Mouse (Mus musculus) intestine, embryonic 15.5 days (tissue): ENCODE measurements around the gene Fkbp8. TPM values are rescaled to one million over a fixed set of nuclear protein-coding genes. Genes with fewer than 3 reads are reported as not detected.

Experiments used
- ATAC-seq: fragments of 200-750 bp; cut with Nextera tagmentation; 2 replicates; pipeline ENCODE4 v1.8.0; 2017; ENCODE audit warnings: moderate TSS enrichment, moderate library complexity
- H3K27ac ChIP-seq: fragments of 300-500 bp; sonication (generic); 2 replicates; pipeline ENCODE4 v1.5.1; 2015; ENCODE audit warnings: mild to moderate bottlenecking, inconsistent platforms
- H3K27me3 ChIP-seq: fragments of 300-500 bp; sonication (generic); replicated peaks from 2 replicates; pipeline ENCODE4 v1.6.1; 2015; ENCODE audit warnings: inconsistent platforms
- H3K36me3 ChIP-seq: fragments of 300-500 bp; sonication (generic); 2 replicates; pipeline ENCODE4 v1.6.1; 2015; ENCODE audit warnings: inconsistent platforms
- H3K4me1 ChIP-seq: fragments of 300-500 bp; sonication (generic); replicated peaks from 2 replicates; pipeline ENCODE4 v1.6.1; 2015; ENCODE audit warnings: inconsistent platforms
- H3K4me2 ChIP-seq: fragments of 300-500 bp; sonication (generic); replicated peaks from 2 replicates; pipeline ENCODE4 v1.6.1; 2015; ENCODE audit warnings: mild to moderate bottlenecking, inconsistent platforms
- H3K4me3 ChIP-seq: fragments of 300-500 bp; sonication (generic); replicated peaks from 2 replicates; pipeline ENCODE4 v1.5.1; 2015; ENCODE audit warnings: inconsistent platforms
- H3K9ac ChIP-seq: fragments of 300-500 bp; sonication (generic); 2 replicates; pipeline ENCODE4 v1.6.1; 2015; ENCODE audit warnings: inconsistent platforms
- H3K9me3 ChIP-seq: fragments of 300-500 bp; sonication (generic); 2 replicates; pipeline ENCODE4 v1.6.1; 2016; ENCODE audit warnings: inconsistent platforms
- WGBS: fragments of 180-500 bp; shearing (Covaris S2); methylation state at CpG from one replicate; pipeline ENCODE4 v1.1.7; 2015; 5-methylcytosine and 5-hydroxymethylcytosine counted together
- polyA plus RNA-seq: library from polyadenylated mRNA; unstranded; fragments of >200 nt; fragmentation: Nextera tagmentation; extraction: Ambion mirVana; gene quantifications from 2 replicates; pipeline ENCODE4 v1.2.1, GENCODE M21; 2015

Fkbp8 gene
- polyA plus RNA-seq, 1 experiment from 2014 or later: 277 TPM

- peak overlapping the region; percentile 97 for H3K4me2 ChIP-seq
- peaks cover 16% of the 10 kb centered on the region for H3K36me3 ChIP-seq
- peak overlapping the region; percentile 87 for H3K9ac ChIP-seq
- H3K9me3 ChIP-seq: no peaks in the 10 kb centered on the region
- no peaks in the 10 kb centered on the region for H3K27me3 ChIP-seq
- peaks cover 25% of the 10 kb centered on the region for H3K4me1 ChIP-seq
- H3K27ac ChIP-seq: peak overlapping the region; percentile 90
- peak overlapping the region; percentile 79 for H3K4me3 ChIP-seq
- ATAC-seq: peak; percentile 80
- under 1% methylated on average over 32 of the region's 32 CpGs for WGBS
These were observed 11.1 kb downstream of the Fkbp8 start for GRCm38 (mm10) chr8:70538633-70539076.

DNA sequence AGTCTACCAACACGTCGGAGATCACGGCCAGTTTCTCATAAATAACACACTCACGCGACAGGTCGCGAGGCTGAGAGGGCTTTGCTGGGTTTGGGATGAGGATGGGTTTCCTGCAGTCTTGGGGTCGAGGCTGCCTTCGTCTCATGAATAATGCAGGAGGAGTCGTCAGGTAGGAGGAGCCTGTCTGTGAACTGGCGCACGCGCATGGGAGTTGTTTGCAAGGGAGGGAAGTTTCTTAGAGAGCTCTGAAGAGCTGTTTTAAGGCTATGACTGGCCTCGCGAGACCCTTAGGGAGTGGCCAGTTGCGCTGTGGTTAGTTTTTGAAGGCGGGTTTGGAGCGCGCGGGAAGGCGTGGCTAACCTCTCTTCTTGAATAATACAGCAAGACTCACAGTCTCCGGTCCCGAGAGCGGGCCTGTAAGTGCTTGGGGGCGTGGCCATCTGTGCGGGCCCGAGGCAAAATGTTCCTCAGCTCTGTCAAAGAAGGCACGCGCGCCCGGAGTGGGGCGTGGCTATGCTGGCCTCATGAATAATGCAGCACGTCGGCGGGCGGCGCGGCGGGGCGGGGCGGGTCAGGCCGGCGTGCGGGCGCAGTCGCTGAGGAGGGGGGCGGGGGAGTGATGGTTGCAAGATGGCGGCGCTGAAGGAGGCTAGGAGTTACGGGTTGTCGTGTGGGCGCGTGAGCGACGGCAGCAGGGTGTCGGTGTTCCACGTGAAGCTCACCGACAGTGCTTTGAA is 11.7 kb downstream of the Fkbp8 start, which contains the start of gene Ell:
Gene Ell, plus strand, starts transcription at position 381 of the 737 bp plus-strand sequence.
- H3K4me2 ChIP-seq: peak within 1 kb of the TSS; percentile 97
- peaks cover 13% of the 10 kb centered on the region; the same call in 1 of the 2 replicates for H3K36me3 ChIP-seq
- H3K27me3 ChIP-seq: no peaks in the 10 kb centered on the region
- ATAC-seq: peak; percentile 93
- H3K27ac ChIP-seq: peak within 1 kb of the TSS; percentile 90
- peak within 1 kb of the TSS; percentile 79 for H3K4me3 ChIP-seq
- no peaks in the 10 kb centered on the region for H3K9me3 ChIP-seq
- peaks cover 30% of the 10 kb centered on the region for H3K4me1 ChIP-seq
- peak within 1 kb of the TSS; percentile 87 for H3K9ac ChIP-seq
- under 1% methylated on average over 58 of the region's 58 CpGs for whole genome bisulfite sequencing

DNA sequence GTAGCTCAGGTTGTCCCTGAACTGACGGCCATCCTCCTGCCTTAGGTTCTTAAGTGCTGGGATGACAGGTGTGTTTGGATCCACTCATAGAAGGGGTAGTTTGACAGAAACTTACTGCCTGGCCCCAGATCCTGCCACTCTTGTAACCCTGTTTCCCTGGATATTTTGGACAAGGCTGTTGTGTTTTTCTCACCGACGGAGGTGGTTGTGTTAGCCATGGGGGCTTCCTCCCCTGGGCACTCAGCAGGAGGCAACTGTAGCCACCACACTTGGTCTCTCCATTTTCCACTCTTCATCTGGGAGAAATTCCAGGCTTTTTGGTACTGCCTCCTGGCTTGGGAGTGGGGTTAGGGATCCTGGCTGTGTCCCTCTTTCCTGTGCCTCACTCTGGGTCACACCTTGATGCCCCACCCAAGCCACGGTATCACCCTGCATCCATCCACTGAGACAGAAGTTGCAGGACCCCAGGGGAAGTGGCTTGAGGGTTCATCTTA is 12.5 kb downstream of the Fkbp8 start:
- peaks cover 32% of the 10 kb centered on the region for H3K4me1 ChIP-seq
- no peak for ATAC-seq
- peak overlapping the region; percentile 87 for H3K9ac ChIP-seq
- H3K4me2 ChIP-seq: peak overlapping the region; percentile 97
- H3K36me3 ChIP-seq: 0 out of 2 replicates have a peak, but pooled peaks cover 5% of the 10 kb centered on the region
- H3K9me3 ChIP-seq: no peaks in the 10 kb centered on the region
- peak overlapping the region; percentile 79 for H3K4me3 ChIP-seq
- peak overlapping the region; percentile 90 for H3K27ac ChIP-seq
- H3K27me3 ChIP-seq: no peaks in the 10 kb centered on the region
- 10% methylated on average over 4 of the region's 4 CpGs for WGBS

DNA sequence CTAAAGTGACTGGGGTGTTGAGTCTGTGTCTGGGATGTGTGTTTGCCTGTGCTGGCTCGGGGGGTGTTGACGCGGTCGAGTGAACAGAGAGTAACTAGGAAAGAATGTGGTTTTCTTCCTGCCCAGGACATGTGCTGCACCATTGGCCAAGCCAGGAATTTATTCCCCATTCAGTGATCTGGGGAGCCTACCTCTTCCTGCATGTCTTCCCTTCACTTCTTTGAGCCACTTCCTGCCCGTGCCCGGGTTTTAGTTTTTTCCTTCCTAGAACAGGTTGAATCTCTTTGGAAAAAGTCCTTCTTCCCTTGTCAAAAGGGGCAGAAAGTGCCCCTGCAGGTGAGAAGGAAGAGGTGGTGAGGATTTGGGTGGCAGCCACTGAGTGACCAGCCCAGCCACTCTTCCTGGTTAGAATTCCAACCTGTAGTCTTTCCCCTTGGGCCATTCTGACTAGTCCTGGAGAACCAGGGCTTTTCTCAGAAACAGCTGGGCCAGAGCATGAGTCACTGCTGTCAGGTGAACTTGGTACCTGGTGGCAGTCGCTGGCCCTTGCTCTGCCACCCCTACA is 13.1 kb downstream of the Fkbp8 start:
- H3K4me3 ChIP-seq: peak overlapping the region; percentile 79
- H3K27me3 ChIP-seq: no peaks in the 10 kb centered on the region
- 0 out of 2 replicates have a peak, but pooled peaks cover 3% of the 10 kb centered on the region for H3K36me3 ChIP-seq
- peak overlapping the region; percentile 97 for H3K4me2 ChIP-seq
- WGBS: 35% methylated on average over 7 of the region's 7 CpGs
- peak overlapping the region; percentile 87 for H3K9ac ChIP-seq
- peaks cover 32% of the 10 kb centered on the region for H3K4me1 ChIP-seq
- no peak for ATAC-seq
- H3K9me3 ChIP-seq: no peaks in the 10 kb centered on the region
- peak overlapping the region; percentile 54 for H3K27ac ChIP-seq

DNA sequence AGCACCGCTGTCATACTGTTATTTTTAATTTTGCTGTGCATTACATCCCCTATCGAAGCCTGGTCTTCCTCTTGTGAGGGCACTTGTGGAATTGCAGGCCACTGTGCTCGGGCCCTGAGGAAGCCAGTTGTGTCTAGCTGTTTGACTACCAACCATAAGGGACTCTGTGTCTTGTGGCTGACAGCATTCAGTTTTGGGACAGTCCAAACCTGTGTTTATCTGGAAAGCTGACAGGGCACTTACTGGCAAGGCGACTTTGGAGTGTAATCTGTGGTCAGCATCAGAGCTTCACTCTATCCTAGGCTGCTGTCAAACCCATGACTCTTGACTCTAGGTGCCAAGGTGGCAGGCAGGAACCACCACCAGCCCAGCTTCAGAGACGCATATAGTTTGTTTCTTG is 13.6 kb downstream of the Fkbp8 start:
- H3K4me1 ChIP-seq: peaks cover 32% of the 10 kb centered on the region
- H3K4me2 ChIP-seq: peak overlapping the region; percentile 97
- no peak overlapping the region for H3K27ac ChIP-seq
- H3K27me3 ChIP-seq: no peaks in the 10 kb centered on the region
- ATAC-seq: no peak
- peak overlapping the region; percentile 79 for H3K4me3 ChIP-seq
- no peak overlapping the region; the same call in 1 of the 2 replicates for H3K9ac ChIP-seq
- 76% methylated on average over 5 of the region's 5 CpGs for WGBS
- no peaks in the 10 kb centered on the region for H3K9me3 ChIP-seq
- no peaks in the 10 kb centered on the region for H3K36me3 ChIP-seq

DNA sequence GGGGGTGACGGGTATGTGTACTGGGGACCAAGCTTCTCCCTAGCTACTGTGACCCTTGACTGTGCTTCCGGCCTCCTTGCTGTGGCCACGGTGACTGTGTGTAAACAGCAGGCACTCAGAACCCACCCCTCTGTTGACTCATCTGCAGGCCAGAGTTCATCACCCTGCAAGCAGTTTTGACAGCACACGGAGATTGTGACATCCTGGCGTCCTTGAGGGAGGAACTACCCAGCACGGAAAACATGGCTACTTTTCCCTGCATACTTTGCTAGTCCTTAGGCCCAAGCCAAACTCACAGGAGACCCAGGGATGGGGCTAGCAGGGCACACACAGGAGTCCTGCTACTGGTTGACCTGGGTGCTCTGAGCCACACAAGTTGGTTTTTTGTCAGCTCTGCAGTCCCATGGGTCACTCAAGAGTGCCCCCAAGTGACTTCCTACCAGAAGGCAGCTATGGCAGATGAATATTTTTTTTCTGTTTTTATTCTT is 16.7 kb downstream of the Fkbp8 start:
- Histone ChIP-seq H3K27me3 (no peaks in the 10 kb centered on the region), H3K36me3 (no peaks in the 10 kb centered on the region), H3K4me2 (no peak overlapping the region; the same call in 1 of the 2 replicates), H3K9me3 (no peaks in the 10 kb centered on the region), H3K27ac (peak overlapping the region; percentile 14; the same call in 1 of the 2 replicates), H3K4me3 (no peak overlapping the region), H3K9ac (no peak overlapping the region), H3K4me1 (peaks cover 34% of the 10 kb centered on the region)
- no peak for ATAC-seq
- 34% methylated on average over 6 of the region's 6 CpGs for WGBS

- 82% methylated on average over 4 of the region's 4 CpGs for WGBS
- Histone ChIP-seq H3K27ac (no peak overlapping the region), H3K4me1 (peaks cover 21% of the 10 kb centered on the region), H3K27me3 (no peaks in the 10 kb centered on the region), H3K4me3 (no peak overlapping the region), H3K36me3 (no peaks in the 10 kb centered on the region), H3K9ac (no peak overlapping the region), H3K9me3 (no peaks in the 10 kb centered on the region), H3K4me2 (no peak overlapping the region)
- no peak for ATAC-seq
These were observed 18.9 kb downstream of the Fkbp8 start for GRCm38 (mm10) chr8:70546412-70546811.

- H3K4me3 ChIP-seq: no peak overlapping the region
These were observed 20.2 kb downstream of the Fkbp8 start for GRCm38 (mm10) chr8:70547762-70548161.

GRCm38 (mm10) chr8:70549412-70550184 is 22.1 kb downstream of the Fkbp8 start:
- no peaks in the 10 kb centered on the region for H3K36me3 ChIP-seq
- H3K4me2 ChIP-seq: no peak overlapping the region
- no peak overlapping the region for H3K9ac ChIP-seq
- H3K27ac ChIP-seq: no peak overlapping the region
- peaks cover 27% of the 10 kb centered on the region for H3K4me1 ChIP-seq
- no peaks in the 10 kb centered on the region for H3K27me3 ChIP-seq
- WGBS: 90% methylated on average over 10 of the region's 10 CpGs
- no peak overlapping the region for H3K4me3 ChIP-seq
- H3K9me3 ChIP-seq: no peaks in the 10 kb centered on the region
- ATAC-seq: no peak

More at GRCm38 (mm10) chr8:70547762-70548161, 20.2 kb downstream of the Fkbp8 start:
- ATAC-seq: no peak
- 87% methylated on average over 6 of the region's 6 CpGs for WGBS
- no peak overlapping the region for H3K27ac ChIP-seq
- H3K4me1 ChIP-seq: peaks cover 21% of the 10 kb centered on the region
- H3K9ac ChIP-seq: no peak overlapping the region
- H3K4me2 ChIP-seq: no peak overlapping the region
- no peaks in the 10 kb centered on the region for H3K36me3 ChIP-seq
- H3K9me3 ChIP-seq: no peaks in the 10 kb centered on the region
- no peaks in the 10 kb centered on the region for H3K27me3 ChIP-seq

DNA sequence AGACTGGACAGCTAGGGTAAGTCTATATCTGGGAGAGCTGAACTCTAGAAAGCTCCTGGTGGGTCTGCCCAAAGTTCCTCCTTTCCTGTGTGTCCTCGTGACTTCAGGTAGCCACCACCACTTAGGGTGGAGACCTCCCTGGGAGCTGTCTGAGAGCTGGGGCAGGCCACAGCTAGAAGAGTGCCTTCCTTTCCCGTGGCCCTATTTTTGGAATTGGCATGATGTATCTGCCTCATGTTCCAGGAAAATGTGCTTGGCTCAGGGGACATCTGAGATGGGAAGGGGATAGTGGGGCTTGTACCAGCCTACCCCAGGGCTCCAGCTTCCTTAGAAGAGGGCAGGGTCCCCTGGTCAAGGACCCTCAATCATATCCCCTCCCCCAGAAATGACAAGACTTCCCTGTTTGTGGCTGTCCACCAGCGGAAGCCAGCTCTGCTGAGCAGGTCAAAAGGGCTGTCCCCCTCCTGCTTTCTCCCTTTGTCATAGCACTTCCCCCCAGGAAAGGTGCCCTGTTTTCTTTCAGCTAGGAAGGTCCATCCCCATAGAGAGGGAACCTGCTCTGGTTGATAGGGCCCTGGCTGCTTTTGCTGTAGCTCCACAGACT is 24.1 kb downstream of the Fkbp8 start:
- Histone ChIP-seq H3K9me3 (no peaks in the 10 kb centered on the region), H3K27me3 (no peaks in the 10 kb centered on the region), H3K4me1 (peaks cover 28% of the 10 kb centered on the region), H3K4me2 (no peak overlapping the region), H3K9ac (no peak overlapping the region), H3K4me3 (no peak overlapping the region), H3K36me3 (no peaks in the 10 kb centered on the region), H3K27ac (no peak overlapping the region)
- WGBS: 56% methylated on average over 3 of the region's 3 CpGs
- ATAC-seq: no peak

GRCm38 (mm10) chr8:70552836-70553235 is 25.3 kb downstream of the Fkbp8 start:
- no peak for ATAC-seq

More at GRCm38 (mm10) chr8:70552836-70553235, 25.3 kb downstream of the Fkbp8 start:
- H3K9me3 ChIP-seq: no peaks in the 10 kb centered on the region
- WGBS: 47% methylated on average over 1 of the region's 1 CpGs
- no peak overlapping the region for H3K4me2 ChIP-seq
- H3K4me1 ChIP-seq: peaks cover 24% of the 10 kb centered on the region
- no peak overlapping the region for H3K4me3 ChIP-seq
- H3K27ac ChIP-seq: no peak overlapping the region
- H3K27me3 ChIP-seq: no peaks in the 10 kb centered on the region
- H3K9ac ChIP-seq: no peak overlapping the region; the same call in 1 of the 2 replicates
- no peaks in the 10 kb centered on the region for H3K36me3 ChIP-seq
